Mouse (Mus musculus) limb, embryonic 14.5 days (tissue): ENCODE data around the gene Ncapd2. TPM values are rescaled to one million over a fixed set of nuclear protein-coding genes. Genes with fewer than 3 reads are reported as not detected.

Experiments used
- ATAC-seq: fragments of 200-750 bp; cut with Nextera tagmentation; 2 replicates; pipeline ENCODE4 v1.8.0; 2017; ENCODE audit warnings: low read depth, moderate number of reproducible peaks, moderate TSS enrichment; ENCODE audit not compliant: low FRiP score
- DNase-seq: peaks from one replicate; pipeline ENCODE4 v3.0.0-alpha.2; 2015; ENCODE audit warnings: low spot score
- H3K27ac ChIP-seq: fragments of 300-500 bp; sonication (generic); replicated peaks from 2 replicates; pipeline ENCODE4 v1.5.1; 2014; ENCODE audit warnings: low read depth, mild to moderate bottlenecking, low read length, moderate library complexity, mixed read lengths
- H3K27me3 ChIP-seq: fragments of 300-500 bp; sonication (generic); 2 replicates; pipeline ENCODE4 v1.6.1; 2014; ENCODE audit warnings: low read length, mixed read lengths; ENCODE audit not compliant: control insufficient read depth, insufficient read depth
- H3K36me3 ChIP-seq: fragments of 300-500 bp; sonication (generic); 2 replicates; pipeline ENCODE4 v1.6.1; 2014; ENCODE audit warnings: mild to moderate bottlenecking, low read length, moderate library complexity, mixed read lengths; ENCODE audit not compliant: control insufficient read depth, insufficient read depth
- H3K4me1 ChIP-seq: fragments of 300-500 bp; sonication (generic); 2 replicates; pipeline ENCODE4 v1.6.1; 2014; ENCODE audit warnings: antibody characterized with exemption, low read length, mixed read lengths; ENCODE audit not compliant: control insufficient read depth, insufficient read depth
- H3K4me2 ChIP-seq: fragments of 300-500 bp; sonication (generic); replicated peaks from 2 replicates; pipeline ENCODE4 v1.6.1; 2014; ENCODE audit warnings: low read depth, mild to moderate bottlenecking, low read length, moderate library complexity; ENCODE audit not compliant: severe bottlenecking
- H3K4me3 ChIP-seq: fragments of 300-500 bp; sonication (generic); replicated peaks from 2 replicates; pipeline ENCODE4 v1.5.1; 2014; ENCODE audit warnings: low read length
- H3K9ac ChIP-seq: fragments of 300-500 bp; sonication (generic); 2 replicates; pipeline ENCODE4 v1.6.1; 2014; ENCODE audit warnings: mild to moderate bottlenecking, low read depth, low read length, moderate library complexity; ENCODE audit not compliant: severe bottlenecking
- H3K9me3 ChIP-seq: fragments of 300-500 bp; sonication (generic); 2 replicates; pipeline ENCODE4 v1.6.1; 2016; ENCODE audit warnings: low read length; ENCODE audit not compliant: control insufficient read depth
- POLR2A ChIP-seq: fragments of 200-500 bp; IDR thresholded peaks from 2 replicates; pipeline ENCODE4 v1.8.0; 2012; ENCODE audit warnings: inconsistent platforms, mild to moderate bottlenecking, moderate library complexity, borderline replicate concordance; ENCODE audit not compliant: insufficient read depth, insufficient read length; ENCODE audit errors: extremely low read depth
- WGBS: fragments of 180-500 bp; shearing (Covaris S2); extraction: QIAGEN DNeasy Blood & Tissue Kit; methylation state at CpG from one replicate; pipeline ENCODE4 v1.1.7; 2014; 5-methylcytosine and 5-hydroxymethylcytosine counted together
- polyA plus RNA-seq, 2 experiments: library from polyadenylated mRNA; depleted of rRNA in 1 of 2; stranded (reverse) in 1 of 2; unstranded in 1 of 2; fragments of >200 nt; fragmentation: Nextera tagmentation in 1 of 2; extraction: Ambion mirVana in 1 of 2; gene quantifications; 2 replicates each; pipeline versions ENCODE4 v1.2.1 to v1.2.3; 2012 to 2014

Gene Ncapd2
- polyA plus RNA-seq, 2 experiments = 82.9 to 250 TPM

DNA sequence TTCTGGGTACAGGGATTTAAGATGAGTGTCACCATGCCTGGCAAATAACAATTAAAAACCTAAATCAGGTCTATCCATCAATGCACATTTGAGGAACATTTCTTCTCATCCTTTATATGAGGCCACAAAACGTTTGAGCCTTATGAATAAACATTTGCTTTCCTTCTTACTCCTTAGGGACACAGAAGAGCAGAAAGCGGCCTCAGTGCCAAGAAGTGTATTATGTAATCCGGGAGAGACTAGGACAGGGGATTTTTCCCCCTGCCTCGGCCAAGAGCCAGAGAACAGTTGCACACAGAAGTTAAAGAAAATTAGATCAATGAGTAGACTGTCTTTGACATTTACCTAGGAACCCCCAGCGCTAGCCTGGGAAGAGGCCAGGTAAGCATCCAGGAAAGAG is 9.4 kb downstream of the Ncapd2 start:
- no peaks in the 10 kb centered on the region for H3K4me1 ChIP-seq
- no peaks in the 10 kb centered on the region for H3K9me3 ChIP-seq
- no peaks in the 10 kb centered on the region for H3K27me3 ChIP-seq
- no peak overlapping the region for H3K27ac ChIP-seq
- no peak for ATAC-seq
- no peak overlapping the region for H3K4me3 ChIP-seq
- no peak for DNase-seq
- no peak overlapping the region for H3K9ac ChIP-seq
- no peak for TF ChIP-seq POLR2A
- H3K4me2 ChIP-seq = no peak overlapping the region
- H3K36me3 ChIP-seq = peaks cover 98% of the 10 kb centered on the region
- 89% methylated on average over 5 of the region's 5 CpGs for WGBS

DNA sequence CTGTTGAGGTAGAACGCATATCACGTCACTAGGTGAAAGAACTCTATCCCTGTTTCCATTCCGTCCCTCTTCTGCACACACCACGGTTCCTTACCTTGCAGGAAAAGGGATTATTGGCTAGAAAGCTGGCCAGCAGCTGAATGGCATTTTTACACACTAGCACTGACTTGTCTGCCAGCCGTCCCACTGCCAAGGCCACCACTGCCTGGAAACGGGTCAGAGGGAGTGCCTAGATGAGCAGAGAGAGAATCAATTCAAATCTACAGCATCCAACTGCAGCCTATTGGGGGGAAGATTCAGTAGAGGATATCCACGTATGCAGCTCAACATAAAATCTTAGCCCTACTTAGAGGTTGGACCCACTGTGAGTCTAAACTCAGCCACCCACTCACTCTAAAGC is 11.9 kb downstream of the Ncapd2 start:
- no peak overlapping the region for H3K4me2 ChIP-seq
- no peak for TF ChIP-seq POLR2A
- H3K4me1 ChIP-seq = no peaks in the 10 kb centered on the region
- ATAC-seq (no peak), DNase-seq (no peak)
- H3K27ac ChIP-seq = no peak overlapping the region
- H3K9ac ChIP-seq = no peak overlapping the region
- 90% methylated on average over 7 of the region's 7 CpGs for WGBS
- H3K9me3 ChIP-seq = no peaks in the 10 kb centered on the region
- no peaks in the 10 kb centered on the region for H3K27me3 ChIP-seq
- H3K36me3 ChIP-seq = peaks cover 98% of the 10 kb centered on the region
- H3K4me3 ChIP-seq = no peak overlapping the region

GRCm38 (mm10) chr6:125175469-125175868 is 16.0 kb downstream of the Ncapd2 start:
- H3K9me3 ChIP-seq = no peaks in the 10 kb centered on the region
- DNase-seq (no peak), ATAC-seq (no peak)
- no peak overlapping the region for H3K4me3 ChIP-seq
- TF ChIP-seq POLR2A = no peak
- no peaks in the 10 kb centered on the region for H3K27me3 ChIP-seq
- no peak overlapping the region for H3K4me2 ChIP-seq
- no peaks in the 10 kb centered on the region for H3K4me1 ChIP-seq
- no peak overlapping the region for H3K27ac ChIP-seq
- 96% methylated on average over 5 of the region's 5 CpGs for WGBS
- H3K36me3 ChIP-seq = peaks cover 95% of the 10 kb centered on the region
- no peak overlapping the region for H3K9ac ChIP-seq

- no peak for TF ChIP-seq POLR2A
These were observed 18.2 kb downstream of the Ncapd2 start for GRCm38 (mm10) chr6:125173256-125173655.

DNA sequence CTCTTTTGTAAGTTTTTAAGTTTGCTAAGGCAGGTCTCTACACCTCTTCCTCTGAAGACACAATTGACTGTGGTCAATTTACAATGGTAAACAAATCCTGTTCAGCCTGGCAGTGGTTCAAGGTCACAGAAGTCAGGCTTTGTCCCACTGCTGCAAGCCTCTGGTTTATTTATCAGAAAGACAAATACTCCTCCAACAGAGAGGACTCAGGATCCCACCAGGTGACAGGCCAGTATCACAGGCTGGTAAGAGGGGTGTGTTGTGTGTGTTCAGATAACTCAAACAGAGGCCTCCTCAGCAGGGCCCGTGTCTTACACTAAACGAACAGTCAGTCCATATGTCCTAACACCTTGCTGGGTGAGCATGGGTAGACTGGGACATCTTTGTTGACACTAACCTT is 19.0 kb downstream of the Ncapd2 start:
- Histone ChIP-seq H3K4me3 (no peak overlapping the region), H3K27me3 (no peaks in the 10 kb centered on the region), H3K4me2 (no peak overlapping the region), H3K9ac (no peak overlapping the region), H3K9me3 (no peaks in the 10 kb centered on the region), H3K27ac (no peak overlapping the region), H3K4me1 (peaks cover 3% of the 10 kb centered on the region), H3K36me3 (peaks cover 97% of the 10 kb centered on the region)
- ATAC-seq (no peak), DNase-seq (no peak)
- 89% methylated on average over 2 of the region's 2 CpGs for WGBS
- no peak for TF ChIP-seq POLR2A

More at GRCm38 (mm10) chr6:125173256-125173655, 18.2 kb downstream of the Ncapd2 start:
- 94% methylated on average over 7 of the region's 7 CpGs for WGBS
- no peak overlapping the region for H3K4me3 ChIP-seq
- H3K9ac ChIP-seq = no peak overlapping the region
- H3K36me3 ChIP-seq = peaks cover 97% of the 10 kb centered on the region
- ATAC-seq (no peak), DNase-seq (no peak)
- no peaks in the 10 kb centered on the region for H3K4me1 ChIP-seq
- H3K4me2 ChIP-seq = no peak overlapping the region
- H3K27ac ChIP-seq = no peak overlapping the region
- no peaks in the 10 kb centered on the region for H3K27me3 ChIP-seq
- no peaks in the 10 kb centered on the region for H3K9me3 ChIP-seq

DNA sequence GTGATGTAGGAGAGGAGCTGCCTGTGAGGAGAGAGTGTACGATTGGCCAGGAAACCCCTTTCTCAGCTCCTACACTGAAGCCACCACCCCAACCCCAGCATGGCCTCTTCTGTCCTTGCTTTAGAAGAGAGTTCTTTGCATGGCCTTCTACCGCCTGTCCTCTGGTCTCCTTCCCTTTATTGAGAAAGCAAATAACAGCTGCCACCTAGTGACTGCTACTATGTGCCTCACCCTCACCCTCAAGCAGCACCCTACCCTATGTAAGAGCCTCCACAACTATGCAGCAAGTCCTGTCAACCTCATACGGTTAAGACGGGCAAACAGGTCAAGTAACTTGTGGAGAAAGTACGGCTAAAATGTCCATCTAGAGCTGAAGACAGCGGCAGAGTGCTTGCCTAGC is 21.3 kb downstream of the Ncapd2 start:
- H3K4me3 ChIP-seq = no peak overlapping the region
- ATAC-seq = no peak
- WGBS = 79% methylated on average over 6 of the region's 6 CpGs
- peaks cover 16% of the 10 kb centered on the region for H3K4me1 ChIP-seq
- DNase-seq = no peak
- no peak overlapping the region for H3K9ac ChIP-seq
- H3K9me3 ChIP-seq = no peaks in the 10 kb centered on the region
- H3K27me3 ChIP-seq = no peaks in the 10 kb centered on the region
- peaks cover 79% of the 10 kb centered on the region for H3K36me3 ChIP-seq
- no peak for TF ChIP-seq POLR2A
- no peak overlapping the region for H3K4me2 ChIP-seq
- no peak overlapping the region for H3K27ac ChIP-seq
